8 mouse cellular contexts compared by ENCODE assay signal in genomic region chr17:42876001-42876903, GRCm38 (mm10). TPM values are rescaled to one million over a fixed set of nuclear protein-coding genes. Genes with fewer than 3 reads are reported as not detected.
DNase-seq lines count a peak whose midpoint lies in the region; ATAC-seq lines count a peak whose summit lies in the region.

Gene Cd2ap, minus strand, starts transcription at chr17:42876665.

- H3K9me3 ChIP-seq in embryonic facial prominence, embryonic 14.5 days (ENCODE audit: control insufficient read depth, low read length) = no peaks in the 10 kb centered on the region
- no peaks in the 10 kb centered on the region for H3K9me3 ChIP-seq in kidney, embryonic 14.5 days (ENCODE audit: control insufficient read depth, low read length)
- no peaks in the 10 kb centered on the region for H3K9me3 ChIP-seq in limb, embryonic 15.5 days

- peak within 1 kb of the TSS; percentile 97 for H3K9ac ChIP-seq in embryonic facial prominence, embryonic 14.5 days (ENCODE audit: low read depth, low read length)
- H3K9ac ChIP-seq in kidney, embryonic 14.5 days (ENCODE audit: low read depth, low read length) = peak within 1 kb of the TSS; percentile 97
- peak within 1 kb of the TSS; percentile 94 for H3K9ac ChIP-seq in limb, embryonic 15.5 days

- under 1% methylated on average over 28 of the region's 94 CpGs for WGBS in embryonic facial prominence, embryonic 14.5 days
- under 1% methylated on average over 74 of the region's 94 CpGs for WGBS in kidney, embryonic 14.5 days
- under 1% methylated on average over 75 of the region's 94 CpGs for WGBS in limb, embryonic 15.5 days

- peak; percentile 92 for DNase-seq in 3T3-L1 (ENCODE audit: low read depth, low spot score)
- peak; percentile 94 to 95 for DNase-seq in adrenal gland, postnatal 4 days (ENCODE audit: low spot score in 2 of 2)
- peak; percentile 96 for DNase-seq in embryonic facial prominence, embryonic 14.5 days (ENCODE audit: low spot score)
- DNase-seq in heart, adult 8-10 months (ENCODE audit: low spot score) = peak; percentile 95
- DNase-seq in monocyte, adult 2 months (ENCODE audit: low read depth in 1 of 2, low spot score in 2 of 2) = peak; percentile 53 to 88
- peak; percentile 96 to 97 for DNase-seq in spleen, postnatal 36 days (ENCODE audit: low spot score in 2 of 2)

- ATAC-seq in embryonic facial prominence, embryonic 14.5 days (ENCODE audit: low read depth) = peak; percentile 96
- ATAC-seq in kidney, embryonic 14.5 days (ENCODE audit: low FRiP score, low TSS enrichment) = peak; percentile 96
- peak; percentile 90 for ATAC-seq in limb, embryonic 15.5 days (ENCODE audit: insufficient number of reproducible peaks, low FRiP score, low TSS enrichment, low read depth)

- H3K4me1 ChIP-seq in embryonic facial prominence, embryonic 14.5 days (ENCODE audit: control insufficient read depth, insufficient read depth, low read length) = peaks cover 6% of the 10 kb centered on the region
- peaks cover 6% of the 10 kb centered on the region; the same call in 1 of the 2 replicates for H3K4me1 ChIP-seq in kidney, embryonic 14.5 days (ENCODE audit: control insufficient read depth, insufficient read depth, low read length)
- peaks cover 7% of the 10 kb centered on the region for H3K4me1 ChIP-seq in limb, embryonic 15.5 days

- peak within 1 kb of the TSS; percentile 90 for H3K4me3 ChIP-seq in embryonic facial prominence, embryonic 14.5 days (ENCODE audit: low read depth, low read length)
- peak within 1 kb of the TSS; percentile 76 for H3K4me3 ChIP-seq in kidney, embryonic 14.5 days (ENCODE audit: low read length)
- peak within 1 kb of the TSS; percentile 87 for H3K4me3 ChIP-seq in limb, embryonic 15.5 days

- peak within 1 kb of the TSS; percentile 97 for H3K27ac ChIP-seq in embryonic facial prominence, embryonic 14.5 days (replicated peaks; ENCODE audit: low read depth, low read length)
- peak within 1 kb of the TSS; percentile 95 for H3K27ac ChIP-seq in kidney, embryonic 14.5 days (ENCODE audit: low read depth, low read length)
- H3K27ac ChIP-seq in limb, embryonic 15.5 days = peak within 1 kb of the TSS; percentile 98

- H3K27me3 ChIP-seq in embryonic facial prominence, embryonic 14.5 days (replicated peaks; ENCODE audit: control insufficient read depth, insufficient read depth, low read length) = no peaks in the 10 kb centered on the region
- no peaks in the 10 kb centered on the region for H3K27me3 ChIP-seq in kidney, embryonic 14.5 days (ENCODE audit: control insufficient read depth, insufficient read depth, low read length)
- H3K27me3 ChIP-seq in limb, embryonic 15.5 days = no peaks in the 10 kb centered on the region

- no peaks in the 10 kb centered on the region for H3K36me3 ChIP-seq in embryonic facial prominence, embryonic 14.5 days (ENCODE audit: control insufficient read depth, insufficient read depth, low read length)
- H3K36me3 ChIP-seq in kidney, embryonic 14.5 days (ENCODE audit: control insufficient read depth, insufficient read depth, low read length) = no peaks in the 10 kb centered on the region
- no peaks in the 10 kb centered on the region for H3K36me3 ChIP-seq in limb, embryonic 15.5 days

- peak within 1 kb of the TSS; percentile 82 for H3K4me2 ChIP-seq in embryonic facial prominence, embryonic 14.5 days (ENCODE audit: low read depth, low read length)
- peak within 1 kb of the TSS; percentile 68 for H3K4me2 ChIP-seq in kidney, embryonic 14.5 days (replicated peaks; ENCODE audit: low read depth, low read length)
- H3K4me2 ChIP-seq in limb, embryonic 15.5 days = peak within 1 kb of the TSS; percentile 67

RNA-seq across cellular contexts. Expression of gene Cd2ap, which starts in this region (rescaled TPM):
- 10 to 100 TPM; 88.2 to 98.1 TPM for total RNA-seq in adrenal gland, postnatal 4 days (2021)
- polyA plus RNA-seq in embryonic facial prominence, embryonic 14.5 days (2014; fragmentation: Nextera tagmentation; extraction: Ambion mirVana) = 24.9 and 25.4 TPM in 2 replicates
- 10 to 100 TPM; 15.8 to 19.3 (median 17.6) TPM for total RNA-seq in heart, adult 8-10 months (2022)
- 39.5 and 60.5 TPM in 2 replicates for polyA plus RNA-seq in kidney, embryonic 14.5 days (2014; fragmentation: Nextera tagmentation; extraction: Ambion mirVana)
- polyA plus RNA-seq in limb, embryonic 15.5 days (2015; fragmentation: Nextera tagmentation; extraction: Ambion mirVana) = 20.9 and 25.0 TPM in 2 replicates

Comparison
In these comparisons a context has a peak if more than half of its experiments do, and no peak if none do; other contexts are left out.
1. Peak in every context shown above with its lines: DNase-seq, ATAC-seq, H3K4me3 ChIP-seq and H3K27ac ChIP-seq.
2. RNA of gene Cd2ap (total RNA-seq): 88.2 to 98.1 TPM in adrenal gland, postnatal 4 days; 15.8 to 19.3 TPM in heart, adult 8-10 months; every median in the first group is over 4 times any median in the second.